Comparison of ENCODE assay signal across 10 mouse cellular contexts in genomic region chr8:126804115-126804514, GRCm38 (mm10).
DNase-seq lines count a peak whose midpoint lies in the region; ATAC-seq and TF ChIP-seq lines count a peak whose summit lies in the region.
"Had no signal": no experiment of that assay in that cellular context is flagged by ENCODE, and none has a peak within 500 bp of the region (broad histone marks: within the 10 kb centered on the region; RNA-seq: fewer than 3 reads in every experiment).

No protein-coding gene starts in this region.

- peaks cover 57% of the 10 kb centered on the region for H3K4me1 ChIP-seq in bone marrow macrophage, adult 2 months (ENCODE audit: control insufficient read depth, insufficient read depth, low read length)
- peaks cover 42% of the 10 kb centered on the region for H3K4me1 ChIP-seq in liver, postnatal 0 days (ENCODE audit: insufficient read depth)
- no peaks in the 10 kb centered on the region for H3K4me1 ChIP-seq in neural tube, embryonic 15.5 days
- no peaks in the 10 kb centered on the region for H3K4me1 ChIP-seq in midbrain, embryonic 15.5 days

- H3K9me3 ChIP-seq in liver, postnatal 0 days (ENCODE audit: low read length), result no peaks in the 10 kb centered on the region
- H3K9me3 ChIP-seq in neural tube, embryonic 15.5 days (replicated peaks), result no peaks in the 10 kb centered on the region
- H3K9me3 ChIP-seq in midbrain, embryonic 15.5 days, result no peaks in the 10 kb centered on the region

- no peak for TF ChIP-seq POLR2A in bone marrow macrophage, adult 2 months (IDR thresholded peaks at IDR 0.05; ENCODE audit: borderline replicate concordance, low read depth, low read length)

- H3K9ac ChIP-seq in liver, postnatal 0 days (replicated peaks), result no peak overlapping the region; the same call in 1 of the 2 replicates
- H3K9ac ChIP-seq in neural tube, embryonic 15.5 days (replicated peaks), result no peak overlapping the region
- no peak overlapping the region for H3K9ac ChIP-seq in midbrain, embryonic 15.5 days

- no peak for ATAC-seq in liver, postnatal 0 days
- ATAC-seq in neural tube, embryonic 15.5 days (ENCODE audit: low FRiP score), result no peak
- no peak for ATAC-seq in midbrain, embryonic 15.5 days (replicated peaks)

- no peak for TF ChIP-seq CTCF in bone marrow macrophage, adult 2 months (IDR thresholded peaks at IDR 0.05; ENCODE audit: low read depth, low read length)
- TF ChIP-seq CTCF in liver, postnatal 0 days (IDR thresholded peaks at IDR 0.05; ENCODE audit: low read depth), result no peak

- no peak overlapping the region for H3K4me2 ChIP-seq in liver, postnatal 0 days (ENCODE audit: low read depth, low read length)
- H3K4me2 ChIP-seq in neural tube, embryonic 15.5 days, result no peak overlapping the region
- H3K4me2 ChIP-seq in midbrain, embryonic 15.5 days, result no peak overlapping the region

- peak overlapping the region; percentile 95 for H3K27ac ChIP-seq in bone marrow macrophage, adult 2 months (ENCODE audit: insufficient read depth, low read depth, low read length)
- peak overlapping the region; percentile 97 for H3K27ac ChIP-seq in liver, postnatal 0 days (ENCODE audit: low read depth)
- no peak overlapping the region; the same call in 1 of the 2 replicates for H3K27ac ChIP-seq in neural tube, embryonic 15.5 days (replicated peaks)
- no peak overlapping the region for H3K27ac ChIP-seq in midbrain, embryonic 15.5 days

- H3K36me3 ChIP-seq in liver, postnatal 0 days (replicated peaks; ENCODE audit: insufficient read depth, low read length), result no peaks in the 10 kb centered on the region
- H3K36me3 ChIP-seq in neural tube, embryonic 15.5 days, result no peaks in the 10 kb centered on the region
- no peaks in the 10 kb centered on the region for H3K36me3 ChIP-seq in midbrain, embryonic 15.5 days (replicated peaks)

- TF ChIP-seq EP300 in liver, postnatal 0 days (IDR thresholded peaks at IDR 0.05; ENCODE audit: low read depth), result peak; percentile 33; the same call in 1 of the 2 replicates

- H3K4me3 ChIP-seq in bone marrow macrophage, adult 2 months (ENCODE audit: insufficient read depth, low read length), result 0 out of 2 replicates have a peak overlapping the region, but pooled peaks have one; percentile 3
- H3K4me3 ChIP-seq in liver, postnatal 0 days (ENCODE audit: low read depth, low read length), result no peak overlapping the region
- no peak overlapping the region for H3K4me3 ChIP-seq in neural tube, embryonic 15.5 days (replicated peaks)
- H3K4me3 ChIP-seq in midbrain, embryonic 15.5 days, result no peak overlapping the region
- H3K4me3 ChIP-seq: erythroblast, embryonic 14.5 days had no signal

- 42% methylated on average over 7 of the region's 7 CpGs for WGBS in liver, postnatal 0 days (ENCODE audit: insufficient replicate concordance)
- WGBS in neural tube, embryonic 15.5 days, result 89% methylated on average over 7 of the region's 7 CpGs
- WGBS in midbrain, embryonic 15.5 days, result 88% methylated on average over 7 of the region's 7 CpGs

- peak; percentile 43 for DNase-seq in kidney, adult 18-20 months
- DNase-seq in kidney, postnatal 14 days, result no peak
- DNase-seq in CD4-positive, CD25-positive, alpha-beta regulatory T cell, adult 2 months (ENCODE audit: low read depth, low spot score), result peak; percentile 49
- DNase-seq in liver, postnatal 0 days, result no peak
- no peak for DNase-seq in neural tube, embryonic 10.5 days (ENCODE audit: extremely low spot score, low spot score)
- DNase-seq: cerebellum, adult 2 months had no signal

- H3K27me3 ChIP-seq in liver, postnatal 0 days (ENCODE audit: insufficient read depth, low read length), result no peaks in the 10 kb centered on the region
- H3K27me3 ChIP-seq in neural tube, embryonic 15.5 days (replicated peaks), result no peaks in the 10 kb centered on the region
- no peaks in the 10 kb centered on the region for H3K27me3 ChIP-seq in midbrain, embryonic 15.5 days (replicated peaks)

Comparison
In these comparisons a context has a peak if more than half of its experiments do, and no peak if none do; other contexts are left out.
1. DNase-seq: peak in kidney, adult 18-20 months (single experiment) and CD4-positive, CD25-positive, alpha-beta regulatory T cell, adult 2 months (single experiment); none in kidney, postnatal 14 days (single experiment), liver, postnatal 0 days (single experiment) and neural tube, embryonic 10.5 days (single experiment).
2. H3K27ac ChIP-seq: peak in bone marrow macrophage, adult 2 months (single experiment) and liver, postnatal 0 days (single experiment); none in neural tube, embryonic 15.5 days (single experiment) and midbrain, embryonic 15.5 days (single experiment).